Mouse (Mus musculus) CH12.LX (cell line): ENCODE measurements around the gene Ehmt2.

ENCODE experiments used
- CTCF ChIP-seq, 2 experiments: IDR thresholded peaks in 1 of 2; conservative IDR thresholded peaks in 1 of 2; 2 replicates each; pipeline ENCODE4 v1.5.1; 2011 to 2012; ENCODE audit warnings: low read depth in 2 of 2, low read length in 2 of 2, improper control_type of control experiment in 1 of 2, inconsistent platforms in 1 of 2, mild to moderate bottlenecking in 1 of 2, moderate library complexity in 1 of 2
- NRF1 ChIP-seq: IDR thresholded peaks from 2 replicates; pipeline ENCODE4 v1.6.1; 2014; ENCODE audit warnings: low read depth, mild to moderate bottlenecking, inconsistent platforms, low read length, improper control_type of control experiment, moderate library complexity

DNA sequence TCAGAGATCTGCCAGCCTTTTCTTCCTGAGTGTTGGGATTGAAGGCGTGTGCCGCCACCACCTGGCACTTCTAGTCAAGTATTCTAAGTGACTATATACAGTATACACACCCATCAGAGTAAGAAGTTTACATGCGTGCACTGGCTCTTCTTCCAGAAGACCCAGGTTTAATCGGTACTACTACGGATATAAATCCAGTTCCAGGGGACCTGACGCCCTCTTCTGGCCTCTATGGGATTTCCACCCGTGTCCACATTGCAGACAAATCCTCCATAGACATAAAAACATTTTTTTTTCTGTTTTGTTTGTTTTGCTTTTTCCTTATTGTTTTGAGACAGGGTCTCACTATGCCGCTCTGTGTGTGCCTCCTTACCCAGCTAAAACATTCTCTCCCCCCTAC is 49.3 kb downstream of the Ehmt2 start:
- TF ChIP-seq CTCF (conservative IDR thresholded peaks at IDR 0.05 in 1 of 2, IDR thresholded peaks at IDR 0.05 in 1 of 2; ENCODE audit: low read depth in 2 of 2, low read length in 2 of 2) (peak; percentile 36 to 56; a peak in 3 of 4 replicates), NRF1 (no peak)
